Mouse (Mus musculus): ENCODE results near the gene Nxph1.

DNA sequence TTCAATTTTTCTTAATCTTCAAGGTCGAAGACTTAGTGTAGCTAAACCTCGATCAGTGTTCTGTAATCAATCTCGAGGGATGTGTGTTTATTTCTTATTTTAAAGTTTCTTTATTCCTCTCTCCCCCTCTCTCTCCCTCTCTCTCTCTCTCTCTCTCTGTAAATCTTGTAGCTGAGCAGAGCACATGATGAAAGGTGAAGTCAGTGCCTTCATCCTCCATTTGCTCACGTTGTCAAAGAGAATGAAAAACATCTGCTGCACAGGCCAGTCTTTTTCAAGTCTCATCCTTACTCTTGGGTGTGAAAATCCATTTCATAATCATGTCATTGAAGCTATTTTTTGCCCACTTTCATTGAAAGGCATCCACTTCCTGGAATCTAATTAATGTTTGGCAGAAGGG is 12.1 kb upstream of the Nxph1 start:
- no peak for TF ChIP-seq CTCF (IDR thresholded peaks at IDR 0.05; ENCODE audit: extremely low read depth, insufficient read length, insufficient replicate concordance, low read depth, low read length)
- no peak for TF ChIP-seq POLR2A (IDR thresholded peaks at IDR 0.05; ENCODE audit: low read depth, low read length)

Data from small intestine, adult 2 months (tissue).